Mouse (Mus musculus) skeletal muscle tissue, postnatal 0 days (tissue): Measurements from ENCODE around the gene Kctd18. TPM values are rescaled to one million over a fixed set of nuclear protein-coding genes. Genes with fewer than 3 reads are reported as not detected.

Experiments
- polyA plus RNA-seq: library from polyadenylated mRNA; unstranded; fragments of >200 nt; fragmentation: Nextera tagmentation; extraction: Ambion mirVana; gene quantifications from 2 replicates; pipeline ENCODE4 v1.2.1, GENCODE M21; 2015

Gene Kctd18
- 7.7 and 9.1 TPM in 2 replicates for polyA plus RNA-seq

GRCm38 (mm10) chr1:58018856-58019255 lies at the start of gene Kctd18:
Gene Kctd18 (minus strand): TSS chr1:58018956.

GRCm38 (mm10) chr1:58029636-58030117 lies 10.9 kb upstream of the Kctd18 start, which contains the start of gene Aox1:
Gene Aox1 (plus strand): TSS chr1:58029931.

GRCm38 (mm10) chr1:57995432-57996132 lies 23.2 kb downstream of the Kctd18 start, which contains the start of gene Sgo2a:
Gene Sgo2a (plus strand): TSS chr1:57995971.

Other genes starting within 250 kb of the Kctd18 start
- 73.3 and 75.1 TPM in 2 replicates for gene Spats2l, start 244.8 kb downstream of the Kctd18 start, polyA plus RNA-seq
- gene Sgo2a, start 23.0 kb downstream of the Kctd18 start, polyA plus RNA-seq, result 4.4 TPM in 2 replicates
- gene Aox1, start 11.0 kb upstream of the Kctd18 start, polyA plus RNA-seq, result 1.6 and 2.8 TPM in 2 replicates
- 0.06 and 0.16 TPM in 2 replicates for gene Aox3, start 94.2 kb upstream of the Kctd18 start, polyA plus RNA-seq
- 0.36 and 0.82 TPM in 2 replicates for gene Aox4, start 191.4 kb upstream of the Kctd18 start, polyA plus RNA-seq